Mouse (Mus musculus): ENCODE measurements around the gene Vps51.

DNA sequence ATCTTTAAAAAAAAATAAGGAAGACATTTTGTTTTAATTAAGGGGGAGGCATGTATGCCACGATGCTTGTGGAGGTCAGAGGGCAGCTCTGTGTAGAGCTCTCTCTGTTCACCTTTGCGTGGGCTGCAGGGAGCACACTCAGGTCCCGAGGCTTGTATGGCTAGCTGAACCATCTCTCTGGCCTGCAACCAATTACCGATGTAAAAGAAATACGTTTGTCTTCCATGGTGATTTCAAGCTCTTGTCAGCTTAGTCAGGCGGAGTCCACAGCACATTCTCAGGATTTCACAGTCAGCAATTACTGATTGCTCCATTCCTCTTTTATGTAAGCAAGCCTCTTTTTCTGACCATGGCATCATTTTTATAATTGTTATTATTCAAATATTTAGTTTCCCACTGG, 24.2 kb upstream of the Vps51 start:
- TF ChIP-seq GATA1 (IDR thresholded peaks at IDR 0.05; ENCODE audit: low read length): no peak
- TF ChIP-seq TAL1 (IDR thresholded peaks at IDR 0.05; ENCODE audit: low read length): no peak

All from erythroblast, embryonic 14.5 days (primary cell).